Mouse (Mus musculus): ENCODE data around the gene Ano2. TPM values are rescaled to one million over a fixed set of nuclear protein-coding genes. Genes with fewer than 3 reads are reported as not detected.

Gene Ano2
- polyA plus RNA-seq, 2 experiments: 0.03 TPM; not detected in 1

- H3K9ac ChIP-seq (replicated peaks): no peak overlapping the region
- H3K4me3 ChIP-seq (ENCODE audit: insufficient read depth in 1 of 2, low read depth in 2 of 2, low read length in 2 of 2): no peak overlapping the region
- ATAC-seq (ENCODE audit: insufficient read depth) (no peak), DNase-seq (ENCODE audit: low read depth in 3 of 3, low spot score in 3 of 3) (no peak)
- no peaks in the 10 kb centered on the region for H3K4me1 ChIP-seq (replicated peaks; ENCODE audit: control insufficient read depth in 2 of 2, insufficient read depth in 2 of 2, low read length in 1 of 2)
- H3K4me2 ChIP-seq (ENCODE audit: low read depth): no peak overlapping the region
- no peaks in the 10 kb centered on the region for H3K9me3 ChIP-seq (ENCODE audit: control insufficient read depth, low read length)
- no peaks in the 10 kb centered on the region for H3K27me3 ChIP-seq (ENCODE audit: control insufficient read depth, insufficient read depth, low read length)
- WGBS (ENCODE audit: insufficient replicate concordance): 35% methylated on average over 1 of the region's 1 CpGs
- TF ChIP-seq EP300 (IDR thresholded peaks at IDR 0.05; ENCODE audit: low read depth): no peak
- no peak for TF ChIP-seq CTCF (IDR thresholded peaks at IDR 0.05; ENCODE audit: low read depth)
- H3K27ac ChIP-seq: no peak overlapping the region
- H3K36me3 ChIP-seq (replicated peaks; ENCODE audit: control insufficient read depth, insufficient read depth, low read depth): no peaks in the 10 kb centered on the region
Measured at GRCm38 (mm10) chr6:125653416-125653815, 36.8 kb upstream of the Ano2 start.

GRCm38 (mm10) chr6:125656921-125657320 lies 33.3 kb upstream of the Ano2 start:
- WGBS (ENCODE audit: insufficient replicate concordance): 65% methylated on average over 13 of the region's 13 CpGs
- ATAC-seq (ENCODE audit: insufficient read depth) (no peak), DNase-seq (ENCODE audit: low read depth in 3 of 3, low spot score in 3 of 3) (no peak)
- H3K4me1 ChIP-seq (replicated peaks; ENCODE audit: control insufficient read depth in 2 of 2, insufficient read depth in 2 of 2, low read length in 1 of 2): no peaks in the 10 kb centered on the region
- no peak overlapping the region for H3K9ac ChIP-seq (replicated peaks)
- H3K36me3 ChIP-seq (replicated peaks; ENCODE audit: control insufficient read depth, insufficient read depth, low read depth): no peaks in the 10 kb centered on the region
- no peak overlapping the region for H3K4me3 ChIP-seq (ENCODE audit: insufficient read depth in 1 of 2, low read depth in 2 of 2, low read length in 2 of 2)
- no peak overlapping the region for H3K4me2 ChIP-seq (ENCODE audit: low read depth)
- no peaks in the 10 kb centered on the region for H3K9me3 ChIP-seq (ENCODE audit: control insufficient read depth, low read length)
- H3K27ac ChIP-seq: no peak overlapping the region
- TF ChIP-seq CTCF (IDR thresholded peaks at IDR 0.05; ENCODE audit: low read depth): no peak
- no peak for TF ChIP-seq EP300 (IDR thresholded peaks at IDR 0.05; ENCODE audit: low read depth)
- H3K27me3 ChIP-seq (ENCODE audit: control insufficient read depth, insufficient read depth, low read length): no peaks in the 10 kb centered on the region

GRCm38 (mm10) chr6:125657966-125658365 lies 32.3 kb upstream of the Ano2 start:
- no peak overlapping the region for H3K4me3 ChIP-seq (ENCODE audit: insufficient read depth in 1 of 2, low read depth in 2 of 2, low read length in 2 of 2)
- H3K9ac ChIP-seq (replicated peaks): no peak overlapping the region
- no peaks in the 10 kb centered on the region for H3K27me3 ChIP-seq (ENCODE audit: control insufficient read depth, insufficient read depth, low read length)
- H3K9me3 ChIP-seq (ENCODE audit: control insufficient read depth, low read length): no peaks in the 10 kb centered on the region
- TF ChIP-seq EP300 (IDR thresholded peaks at IDR 0.05; ENCODE audit: low read depth): no peak
- TF ChIP-seq CTCF (IDR thresholded peaks at IDR 0.05; ENCODE audit: low read depth): no peak
- H3K27ac ChIP-seq: no peak overlapping the region
- no peaks in the 10 kb centered on the region for H3K4me1 ChIP-seq (replicated peaks; ENCODE audit: control insufficient read depth in 2 of 2, insufficient read depth in 2 of 2, low read length in 1 of 2)
- no peak for ATAC-seq (ENCODE audit: insufficient read depth)
- H3K36me3 ChIP-seq (replicated peaks; ENCODE audit: control insufficient read depth, insufficient read depth, low read depth): no peaks in the 10 kb centered on the region
- 54% methylated on average over 5 of the region's 5 CpGs for WGBS (ENCODE audit: insufficient replicate concordance)
- H3K4me2 ChIP-seq (ENCODE audit: low read depth): no peak overlapping the region
- DNase-seq (ENCODE audit: low read depth in 3 of 3, low spot score in 3 of 3): no peak

GRCm38 (mm10) chr6:125661106-125661877 lies 28.9 kb upstream of the Ano2 start:
- H3K9ac ChIP-seq (replicated peaks): no peak overlapping the region
- H3K9me3 ChIP-seq (ENCODE audit: control insufficient read depth, low read length): no peaks in the 10 kb centered on the region
- H3K4me1 ChIP-seq (replicated peaks; ENCODE audit: control insufficient read depth in 2 of 2, insufficient read depth in 2 of 2, low read length in 1 of 2): no peaks in the 10 kb centered on the region
- no peaks in the 10 kb centered on the region for H3K36me3 ChIP-seq (replicated peaks; ENCODE audit: control insufficient read depth, insufficient read depth, low read depth)
- H3K27me3 ChIP-seq (ENCODE audit: control insufficient read depth, insufficient read depth, low read length): no peaks in the 10 kb centered on the region
- WGBS (ENCODE audit: insufficient replicate concordance): 44% methylated on average over 14 of the region's 14 CpGs
- TF ChIP-seq CTCF (IDR thresholded peaks at IDR 0.05; ENCODE audit: low read depth) (peak; percentile 92), EP300 (IDR thresholded peaks at IDR 0.05; ENCODE audit: low read depth) (no peak)
- H3K4me2 ChIP-seq (ENCODE audit: low read depth): no peak overlapping the region
- no peak overlapping the region for H3K4me3 ChIP-seq (ENCODE audit: insufficient read depth in 1 of 2, low read depth in 2 of 2, low read length in 2 of 2)
- peak; percentile 9 to 24 (median 22) for DNase-seq (ENCODE audit: low read depth in 3 of 3, low spot score in 3 of 3)
- no peak for ATAC-seq (ENCODE audit: insufficient read depth)
- no peak overlapping the region for H3K27ac ChIP-seq

GRCm38 (mm10) chr6:125663906-125664305 lies 26.3 kb upstream of the Ano2 start:
- 51% methylated on average over 2 of the region's 2 CpGs for WGBS (ENCODE audit: insufficient replicate concordance)
- no peak for DNase-seq (ENCODE audit: low read depth in 3 of 3, low spot score in 3 of 3)

More at GRCm38 (mm10) chr6:125663906-125664305, 26.3 kb upstream of the Ano2 start:
- H3K9ac ChIP-seq (replicated peaks): no peak overlapping the region
- H3K9me3 ChIP-seq (ENCODE audit: control insufficient read depth, low read length): no peaks in the 10 kb centered on the region
- no peak for TF ChIP-seq EP300 (IDR thresholded peaks at IDR 0.05; ENCODE audit: low read depth)
- TF ChIP-seq CTCF (IDR thresholded peaks at IDR 0.05; ENCODE audit: low read depth): no peak
- no peak overlapping the region for H3K27ac ChIP-seq
- no peak overlapping the region for H3K4me3 ChIP-seq (ENCODE audit: insufficient read depth in 1 of 2, low read depth in 2 of 2, low read length in 2 of 2)
- no peaks in the 10 kb centered on the region for H3K27me3 ChIP-seq (ENCODE audit: control insufficient read depth, insufficient read depth, low read length)
- H3K4me1 ChIP-seq (replicated peaks; ENCODE audit: control insufficient read depth in 2 of 2, insufficient read depth in 2 of 2, low read length in 1 of 2): no peaks in the 10 kb centered on the region
- no peaks in the 10 kb centered on the region for H3K36me3 ChIP-seq (replicated peaks; ENCODE audit: control insufficient read depth, insufficient read depth, low read depth)
- no peak overlapping the region for H3K4me2 ChIP-seq (ENCODE audit: low read depth)
- ATAC-seq (ENCODE audit: insufficient read depth): no peak

Data from liver, embryonic 14.5 days (tissue).